Mouse (Mus musculus) heart, adult 11 months (tissue): ENCODE measurements at regions not wholly inside any gene's neighbourhood (a gene's known extent, or its start where the extent isn't known, plus 50 kb on each side); places are given as distances from the start of the nearest gene placed in this dataset.

Experiments used
- DNase-seq: peaks from one replicate; pipeline ENCODE4 v3.0.0; 2022

GRCm38 (mm10) chr10:45763160-45763955 lies 185.7 kb downstream of the Hace1 start:
- no peak for DNase-seq

- DNase-seq: no peak
Observed at GRCm38 (mm10) chr10:45779720-45780119, 202.1 kb downstream of the Hace1 start.

- DNase-seq: no peak
Observed at GRCm38 (mm10) chr10:45783026-45783425, 205.4 kb downstream of the Hace1 start.

GRCm38 (mm10) chr10:45783461-45784149 lies 206.0 kb downstream of the Hace1 start:
- DNase-seq: no peak

- no peak for DNase-seq
Observed at GRCm38 (mm10) chr10:45784150-45784479, 206.5 kb downstream of the Hace1 start.

- no peak for DNase-seq
Observed at GRCm38 (mm10) chr10:45784575-45784974, 206.9 kb downstream of the Hace1 start.

- no peak for DNase-seq
Observed at GRCm38 (mm10) chr10:45788356-45788755, 210.7 kb downstream of the Hace1 start.

- DNase-seq: no peak
Observed at GRCm38 (mm10) chr10:45795582-45795981, 218.0 kb downstream of the Hace1 start.

- DNase-seq: no peak
Observed at GRCm38 (mm10) chr10:45800070-45800851, 222.6 kb downstream of the Hace1 start.

- no peak for DNase-seq
Observed at GRCm38 (mm10) chr10:45801463-45801862, 223.8 kb downstream of the Hace1 start.

GRCm38 (mm10) chr10:45806984-45807827 lies 229.6 kb downstream of the Hace1 start:
- no peak for DNase-seq

GRCm38 (mm10) chr10:45811882-45812281 lies 234.3 kb downstream of the Hace1 start:
- no peak for DNase-seq

- peak; percentile 60 for DNase-seq
Observed at GRCm38 (mm10) chr10:45813804-45814203, 236.2 kb downstream of the Hace1 start.

- DNase-seq: peak; percentile 45
Observed at GRCm38 (mm10) chr10:45816679-45817078, 239.1 kb downstream of the Hace1 start.

- DNase-seq: peak; percentile 21
Observed at GRCm38 (mm10) chr10:45820986-45821655, 243.5 kb downstream of the Hace1 start.

- peak; percentile 13 for DNase-seq
Observed at GRCm38 (mm10) chr10:45822251-45822650, 244.6 kb downstream of the Hace1 start.

GRCm38 (mm10) chr10:45823612-45824011 lies 246.0 kb downstream of the Hace1 start:
- peak; percentile 21 for DNase-seq

- DNase-seq: no peak
Observed at GRCm38 (mm10) chr10:45848654-45849053, 271.0 kb downstream of the Hace1 start.

GRCm38 (mm10) chr10:45849841-45850240 lies 272.2 kb downstream of the Hace1 start:
- DNase-seq: no peak

- no peak for DNase-seq
Observed at GRCm38 (mm10) chr10:45850625-45851024, 273.0 kb downstream of the Hace1 start.

GRCm38 (mm10) chr10:45852688-45853087 lies 275.1 kb downstream of the Hace1 start:
- no peak for DNase-seq

GRCm38 (mm10) chr10:45855514-45855913 lies 277.9 kb downstream of the Hace1 start:
- no peak for DNase-seq
